8 mouse cellular contexts compared by ENCODE assay signal in the genomic region with DNA sequence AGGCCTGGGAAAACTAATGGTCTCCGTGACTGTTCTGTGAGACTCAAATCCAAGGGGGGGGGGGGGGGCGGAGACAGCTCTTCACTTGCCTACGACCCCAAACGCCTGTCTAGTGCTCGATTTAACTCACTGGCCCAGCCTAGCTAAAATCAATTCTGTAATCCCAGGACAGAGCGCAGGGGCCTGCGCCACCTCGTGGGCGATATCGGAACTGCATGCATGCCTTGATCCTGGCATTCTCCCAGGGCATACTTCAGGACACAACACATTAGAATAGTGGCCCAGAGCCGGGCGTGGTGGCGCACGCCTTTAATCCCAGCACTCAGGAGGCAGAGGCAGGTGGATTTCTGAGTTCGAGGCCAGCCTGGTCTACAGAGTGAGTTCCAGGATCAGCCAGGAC. TPM values are rescaled to one million over a fixed set of nuclear protein-coding genes. Genes with fewer than 3 reads are reported as not detected.
A peak's percentile ranks its signal among the peaks of the same experiment; 100 is the strongest.
DNase-seq lines count a peak whose midpoint lies in the region; ATAC-seq and TF ChIP-seq lines count a peak whose summit lies in the region.

No protein-coding gene starts in this region.

- 5% methylated on average over 14 of the region's 15 CpGs for WGBS in heart, embryonic 14.5 days
- 6% methylated on average over 15 of the region's 15 CpGs for WGBS in kidney, postnatal 0 days
- 3% methylated on average over 15 of the region's 15 CpGs for WGBS in liver, embryonic 12.5 days (ENCODE audit: insufficient replicate concordance)
- 7% methylated on average over 14 of the region's 15 CpGs for WGBS in stomach, postnatal 0 days

- no peak overlapping the region for H3K4me2 ChIP-seq in heart, embryonic 14.5 days (ENCODE audit: low read length)
- H3K4me2 ChIP-seq in kidney, postnatal 0 days (ENCODE audit: low read length), result no peak overlapping the region
- H3K4me2 ChIP-seq in liver, embryonic 12.5 days, result peak overlapping the region; percentile 31; the same call in 1 of the 2 replicates
- no peak overlapping the region for H3K4me2 ChIP-seq in stomach, postnatal 0 days (replicated peaks; ENCODE audit: low read depth)

- peak; percentile 93 for TF ChIP-seq CTCF in C2C12 (IDR thresholded peaks at IDR 0.05; ENCODE audit: control insufficient read depth, insufficient read depth, insufficient read length)
- peak; percentile 93 for TF ChIP-seq CTCF in kidney, postnatal 0 days (IDR thresholded peaks at IDR 0.05; ENCODE audit: low read depth)
- peak; percentile 94 for TF ChIP-seq CTCF in stomach, postnatal 0 days (IDR thresholded peaks at IDR 0.05; ENCODE audit: low read depth)

- H3ac ChIP-seq in C2C12 (ENCODE audit: control insufficient read depth, insufficient read length, low read depth), result no peak overlapping the region

- no peaks in the 10 kb centered on the region for H3K9me3 ChIP-seq in heart, embryonic 14.5 days (ENCODE audit: control insufficient read depth, low read length)
- H3K9me3 ChIP-seq in kidney, postnatal 0 days (replicated peaks; ENCODE audit: low read length), result no peaks in the 10 kb centered on the region
- H3K9me3 ChIP-seq in liver, embryonic 12.5 days (replicated peaks), result no peaks in the 10 kb centered on the region
- no peaks in the 10 kb centered on the region for H3K9me3 ChIP-seq in stomach, postnatal 0 days (ENCODE audit: control insufficient read depth, low read length)

- H3K36me3 ChIP-seq in C2C12 (ENCODE audit: control insufficient read depth, insufficient read depth), result no peaks in the 10 kb centered on the region
- H3K36me3 ChIP-seq in heart, embryonic 14.5 days (ENCODE audit: control insufficient read depth, insufficient read depth, low read length), result no peaks in the 10 kb centered on the region
- no peaks in the 10 kb centered on the region for H3K36me3 ChIP-seq in kidney, postnatal 0 days (ENCODE audit: insufficient read depth, low read length)
- H3K36me3 ChIP-seq in liver, embryonic 12.5 days, result no peaks in the 10 kb centered on the region
- no peaks in the 10 kb centered on the region for H3K36me3 ChIP-seq in stomach, postnatal 0 days (ENCODE audit: control insufficient read depth, insufficient read depth, low read length)

- peak; percentile 64; the same call in 1 of the 2 replicates for ATAC-seq in erythroid progenitor cell, adult 5-6 weeks (replicated peaks; ENCODE audit: low FRiP score, poor library complexity, severe bottlenecking)
- peak; percentile 41; the same call in 1 of the 2 replicates for ATAC-seq in heart, embryonic 14.5 days (ENCODE audit: insufficient number of reproducible peaks, insufficient read depth, low FRiP score, low read depth)
- peak; percentile 47 for ATAC-seq in kidney, postnatal 0 days (replicated peaks; ENCODE audit: low FRiP score, low read depth)
- peak; percentile 65; the same call in 1 of the 2 replicates for ATAC-seq in liver, embryonic 12.5 days
- ATAC-seq in stomach, postnatal 0 days (ENCODE audit: low FRiP score, low TSS enrichment), result peak; percentile 51

- no peak overlapping the region for H3K27ac ChIP-seq in heart, embryonic 14.5 days (replicated peaks in 1 of 2; ENCODE audit: control insufficient read depth in 1 of 2, insufficient read depth in 1 of 2, low read depth in 2 of 2, low read length in 2 of 2)
- no peak overlapping the region for H3K27ac ChIP-seq in kidney, postnatal 0 days
- H3K27ac ChIP-seq in liver, embryonic 12.5 days, result no peak overlapping the region
- no peak overlapping the region for H3K27ac ChIP-seq in stomach, postnatal 0 days (replicated peaks)

- no peaks in the 10 kb centered on the region for H3K79me3 ChIP-seq in C2C12 (ENCODE audit: low read depth)

- H3K79me2 ChIP-seq in C2C12 (ENCODE audit: control insufficient read depth, insufficient read depth), result no peaks in the 10 kb centered on the region

- DNase-seq in brain, adult 2 months (ENCODE audit: low read depth, low spot score), result peak; percentile 82
- DNase-seq in kidney, postnatal 0 days (ENCODE audit: low spot score), result peak; percentile 88
- DNase-seq in natural killer cell, adult 2 months (ENCODE audit: low spot score in 2 of 2), result peak; percentile 32 to 70
- DNase-seq in stomach, postnatal 0 days (ENCODE audit: low spot score), result peak; percentile 89

- no peak for TF ChIP-seq EP300 in stomach, postnatal 0 days (optimal IDR thresholded peaks at IDR 0.05)

- no peak overlapping the region for H3K9ac ChIP-seq in heart, embryonic 14.5 days (ENCODE audit: low read length)
- no peak overlapping the region for H3K9ac ChIP-seq in kidney, postnatal 0 days (ENCODE audit: low read depth, low read length)
- H3K9ac ChIP-seq in liver, embryonic 12.5 days, result no peak overlapping the region
- no peak overlapping the region for H3K9ac ChIP-seq in stomach, postnatal 0 days (ENCODE audit: low read length)

- no peak overlapping the region for H3K4me3 ChIP-seq in C2C12 (ENCODE audit: insufficient read depth, poor library complexity, severe bottlenecking)
- no peak overlapping the region for H3K4me3 ChIP-seq in heart, embryonic 14.5 days (ENCODE audit: control insufficient read depth in 1 of 2, insufficient read depth in 1 of 2, low read depth in 1 of 2, low read length in 2 of 2)
- no peak overlapping the region for H3K4me3 ChIP-seq in kidney, postnatal 0 days (replicated peaks; ENCODE audit: low read depth, low read length)
- no peak overlapping the region for H3K4me3 ChIP-seq in liver, embryonic 12.5 days
- H3K4me3 ChIP-seq in stomach, postnatal 0 days (ENCODE audit: low read depth, low read length), result no peak overlapping the region

- no peaks in the 10 kb centered on the region for H3K27me3 ChIP-seq in C2C12 (ENCODE audit: control insufficient read depth, insufficient read depth, insufficient read length)
- no peaks in the 10 kb centered on the region for H3K27me3 ChIP-seq in heart, embryonic 14.5 days (ENCODE audit: control insufficient read depth, insufficient read depth, low read length)
- H3K27me3 ChIP-seq in kidney, postnatal 0 days (ENCODE audit: insufficient read depth, low read length), result no peaks in the 10 kb centered on the region
- H3K27me3 ChIP-seq in liver, embryonic 12.5 days (replicated peaks), result no peaks in the 10 kb centered on the region; the same call in 1 of the 2 replicates
- H3K27me3 ChIP-seq in stomach, postnatal 0 days (ENCODE audit: control insufficient read depth, insufficient read depth, low read length), result no peaks in the 10 kb centered on the region

- peaks cover 7 to 19% of the 10 kb centered on the region in 2 experiments for H3K4me1 ChIP-seq in heart, embryonic 14.5 days (ENCODE audit: control insufficient read depth in 2 of 2, insufficient read depth in 2 of 2, low read length in 2 of 2)
- no peaks in the 10 kb centered on the region for H3K4me1 ChIP-seq in kidney, postnatal 0 days (replicated peaks; ENCODE audit: insufficient read depth, low read length)
- peaks cover 14% of the 10 kb centered on the region for H3K4me1 ChIP-seq in liver, embryonic 12.5 days
- no peaks in the 10 kb centered on the region for H3K4me1 ChIP-seq in stomach, postnatal 0 days (replicated peaks; ENCODE audit: control insufficient read depth, insufficient read depth)

TF ChIP-seq in C2C12, 6 proteins besides CTCF, POLR2A, EP300 and RAD21:
- TF ChIP-seq FOSL1 (IDR thresholded peaks at IDR 0.05; ENCODE audit: insufficient read depth, low read length, poor library complexity, severe bottlenecking), result no peak
- no peak for TF ChIP-seq USF1 (IDR thresholded peaks at IDR 0.05; ENCODE audit: low read depth)
- TF ChIP-seq MYOD1 (IDR thresholded peaks at IDR 0.05; ENCODE audit: control insufficient read depth, insufficient read length, low read depth), result no peak
- TF ChIP-seq CEBPB (IDR thresholded peaks at IDR 0.05; ENCODE audit: low read depth), result no peak
- no peak for TF ChIP-seq MYOG (IDR thresholded peaks at IDR 0.05; ENCODE audit: control insufficient read depth, extremely low read depth, insufficient read length)
- no peak for TF ChIP-seq MAX (IDR thresholded peaks at IDR 0.05)
TF ChIP-seq in C2C12: peak in this region for 0.

RNA-seq across cellular contexts. Expression of gene Tex35, which starts 32.2 kb away (rescaled TPM):
- polyA plus RNA-seq in C2C12 (2012; fragmentation: generic; extraction: Trizol), result not detected
- not detected in 2 replicates for total RNA-seq in erythroid progenitor cell, adult 5-6 weeks (2015; ENCODE audit: low replicate concordance)
- not detected in 2 replicates for total RNA-seq in erythroid progenitor cell, adult 5-6 weeks (2017; ENCODE audit: low replicate concordance)
- not detected in 2 replicates for polyA plus RNA-seq in heart, embryonic 14.5 days (2014; fragmentation: Nextera tagmentation; extraction: Ambion mirVana)
- polyA plus RNA-seq in kidney, postnatal 0 days (2015; fragmentation: Nextera tagmentation; extraction: Ambion mirVana), result not detected in 2 replicates
- not detected in 2 replicates for polyA plus RNA-seq in liver, embryonic 12.5 days (2016; fragmentation: Nextera tagmentation; extraction: Ambion mirVana)
- polyA plus RNA-seq in stomach, postnatal 0 days (2015; fragmentation: Nextera tagmentation; extraction: Ambion mirVana), result not detected in 2 replicates
